Mouse (Mus musculus): ENCODE data around the gene Sh3kbp1. TPM values are rescaled to one million over a fixed set of nuclear protein-coding genes. Genes with fewer than 3 reads are reported as not detected.

Gene Sh3kbp1
- polyA plus RNA-seq, 1 experiment from 2014 or later = 21.0 TPM

GRCm38 (mm10) chrX:159879455-159879854 is 252.4 kb downstream of the Sh3kbp1 start:
- no peaks in the 10 kb centered on the region for H3K4me1 ChIP-seq (ENCODE audit: control insufficient read depth, insufficient read depth, low read length)
- no peaks in the 10 kb centered on the region for H3K9me3 ChIP-seq (ENCODE audit: control insufficient read depth, low read length)
- no peak overlapping the region for H3K4me2 ChIP-seq (ENCODE audit: low read depth, severe bottlenecking)
- no peak for ATAC-seq (ENCODE audit: insufficient number of reproducible peaks, low FRiP score, low TSS enrichment, low read depth)
- no peak overlapping the region for H3K27ac ChIP-seq (replicated peaks; ENCODE audit: low read depth, low read length)
- no peak overlapping the region for H3K4me3 ChIP-seq (ENCODE audit: low read depth, low read length)
- peaks cover 3% of the 10 kb centered on the region; the same call in 1 of the 2 replicates for H3K27me3 ChIP-seq (ENCODE audit: control insufficient read depth, insufficient read depth, low read length)
- 73% methylated on average over 3 of the region's 3 CpGs for WGBS
- no peak overlapping the region for H3K9ac ChIP-seq (ENCODE audit: low read length)
- no peaks in the 10 kb centered on the region for H3K36me3 ChIP-seq (ENCODE audit: control insufficient read depth, insufficient read depth, low read length)
- DNase-seq (ENCODE audit: low spot score) = no peak

- ATAC-seq (ENCODE audit: insufficient number of reproducible peaks, low FRiP score, low TSS enrichment, low read depth) = no peak
- Histone ChIP-seq H3K4me3 (ENCODE audit: low read depth, low read length) (no peak overlapping the region), H3K27ac (replicated peaks; ENCODE audit: low read depth, low read length) (no peak overlapping the region), H3K4me2 (ENCODE audit: low read depth, severe bottlenecking) (no peak overlapping the region), H3K9me3 (ENCODE audit: control insufficient read depth, low read length) (no peaks in the 10 kb centered on the region), H3K27me3 (ENCODE audit: control insufficient read depth, insufficient read depth, low read length) (peaks cover 3% of the 10 kb centered on the region; the same call in 1 of the 2 replicates), H3K36me3 (ENCODE audit: control insufficient read depth, insufficient read depth, low read length) (no peaks in the 10 kb centered on the region), H3K4me1 (ENCODE audit: control insufficient read depth, insufficient read depth, low read length) (no peaks in the 10 kb centered on the region), H3K9ac (ENCODE audit: low read length) (no peak overlapping the region)
- DNase-seq (ENCODE audit: low spot score) = no peak
- 89% methylated on average over 5 of the region's 5 CpGs for WGBS
Measured at GRCm38 (mm10) chrX:159881576-159881975, 254.5 kb downstream of the Sh3kbp1 start.

- H3K4me1 ChIP-seq (ENCODE audit: control insufficient read depth, insufficient read depth, low read length) = no peaks in the 10 kb centered on the region
- H3K4me2 ChIP-seq (ENCODE audit: low read depth, severe bottlenecking) = no peak overlapping the region
- WGBS = 80% methylated on average over 4 of the region's 4 CpGs
- no peaks in the 10 kb centered on the region for H3K36me3 ChIP-seq (ENCODE audit: control insufficient read depth, insufficient read depth, low read length)
- no peak overlapping the region for H3K4me3 ChIP-seq (ENCODE audit: low read depth, low read length)
- no peak overlapping the region for H3K9ac ChIP-seq (ENCODE audit: low read length)
- H3K9me3 ChIP-seq (ENCODE audit: control insufficient read depth, low read length) = no peaks in the 10 kb centered on the region
- H3K27ac ChIP-seq (replicated peaks; ENCODE audit: low read depth, low read length) = no peak overlapping the region
- ATAC-seq (ENCODE audit: insufficient number of reproducible peaks, low FRiP score, low TSS enrichment, low read depth) = no peak
- peaks cover 12% of the 10 kb centered on the region; the same call in 1 of the 2 replicates for H3K27me3 ChIP-seq (ENCODE audit: control insufficient read depth, insufficient read depth, low read length)
- DNase-seq (ENCODE audit: low spot score) = no peak
Measured at GRCm38 (mm10) chrX:159896536-159896935, 269.5 kb downstream of the Sh3kbp1 start.

GRCm38 (mm10) chrX:159898110-159898509 is 271.0 kb downstream of the Sh3kbp1 start:
- ATAC-seq (ENCODE audit: insufficient number of reproducible peaks, low FRiP score, low TSS enrichment, low read depth) = no peak

GRCm38 (mm10) chrX:159899121-159899520 is 272.0 kb downstream of the Sh3kbp1 start:
- WGBS = 83% methylated on average over 2 of the region's 2 CpGs
- no peak overlapping the region for H3K27ac ChIP-seq (replicated peaks; ENCODE audit: low read depth, low read length)
- DNase-seq (ENCODE audit: low spot score) (no peak), ATAC-seq (ENCODE audit: insufficient number of reproducible peaks, low FRiP score, low TSS enrichment, low read depth) (no peak)
- no peaks in the 10 kb centered on the region for H3K9me3 ChIP-seq (ENCODE audit: control insufficient read depth, low read length)
- H3K4me3 ChIP-seq (ENCODE audit: low read depth, low read length) = no peak overlapping the region
- H3K4me2 ChIP-seq (ENCODE audit: low read depth, severe bottlenecking) = no peak overlapping the region
- no peak overlapping the region for H3K9ac ChIP-seq (ENCODE audit: low read length)
- H3K27me3 ChIP-seq (ENCODE audit: control insufficient read depth, insufficient read depth, low read length) = peaks cover 9% of the 10 kb centered on the region; the same call in 1 of the 2 replicates
- H3K4me1 ChIP-seq (ENCODE audit: control insufficient read depth, insufficient read depth, low read length) = no peaks in the 10 kb centered on the region
- H3K36me3 ChIP-seq (ENCODE audit: control insufficient read depth, insufficient read depth, low read length) = no peaks in the 10 kb centered on the region

More at GRCm38 (mm10) chrX:159898110-159898509, 271.0 kb downstream of the Sh3kbp1 start:
- Histone ChIP-seq H3K4me2 (ENCODE audit: low read depth, severe bottlenecking) (no peak overlapping the region), H3K9me3 (ENCODE audit: control insufficient read depth, low read length) (no peaks in the 10 kb centered on the region), H3K9ac (ENCODE audit: low read length) (no peak overlapping the region), H3K4me1 (ENCODE audit: control insufficient read depth, insufficient read depth, low read length) (no peaks in the 10 kb centered on the region), H3K36me3 (ENCODE audit: control insufficient read depth, insufficient read depth, low read length) (no peaks in the 10 kb centered on the region), H3K27me3 (ENCODE audit: control insufficient read depth, insufficient read depth, low read length) (peaks cover 9% of the 10 kb centered on the region; the same call in 1 of the 2 replicates), H3K27ac (replicated peaks; ENCODE audit: low read depth, low read length) (no peak overlapping the region), H3K4me3 (ENCODE audit: low read depth, low read length) (no peak overlapping the region)
- DNase-seq (ENCODE audit: low spot score) = no peak
- 45% methylated on average over 2 of the region's 2 CpGs for WGBS

- H3K9ac ChIP-seq (ENCODE audit: low read length) = no peak overlapping the region
- DNase-seq (ENCODE audit: low spot score) (no peak), ATAC-seq (ENCODE audit: insufficient number of reproducible peaks, low FRiP score, low TSS enrichment, low read depth) (no peak)
- WGBS = 85% methylated on average over 3 of the region's 3 CpGs
- no peaks in the 10 kb centered on the region for H3K9me3 ChIP-seq (ENCODE audit: control insufficient read depth, low read length)
- no peaks in the 10 kb centered on the region for H3K4me1 ChIP-seq (ENCODE audit: control insufficient read depth, insufficient read depth, low read length)
- no peak overlapping the region for H3K27ac ChIP-seq (replicated peaks; ENCODE audit: low read depth, low read length)
- no peak overlapping the region for H3K4me2 ChIP-seq (ENCODE audit: low read depth, severe bottlenecking)
- peaks cover 5% of the 10 kb centered on the region; the same call in 1 of the 2 replicates for H3K27me3 ChIP-seq (ENCODE audit: control insufficient read depth, insufficient read depth, low read length)
- no peaks in the 10 kb centered on the region for H3K36me3 ChIP-seq (ENCODE audit: control insufficient read depth, insufficient read depth, low read length)
- H3K4me3 ChIP-seq (ENCODE audit: low read depth, low read length) = no peak overlapping the region
Measured at GRCm38 (mm10) chrX:159903421-159903820, 276.3 kb downstream of the Sh3kbp1 start.

- no peaks in the 10 kb centered on the region for H3K9me3 ChIP-seq (ENCODE audit: control insufficient read depth, low read length)
- H3K27ac ChIP-seq (replicated peaks; ENCODE audit: low read depth, low read length) = no peak overlapping the region
- H3K36me3 ChIP-seq (ENCODE audit: control insufficient read depth, insufficient read depth, low read length) = no peaks in the 10 kb centered on the region
- WGBS = 72% methylated on average over 1 of the region's 1 CpGs
- H3K4me1 ChIP-seq (ENCODE audit: control insufficient read depth, insufficient read depth, low read length) = no peaks in the 10 kb centered on the region
- no peak overlapping the region for H3K9ac ChIP-seq (ENCODE audit: low read length)
- peaks cover 8% of the 10 kb centered on the region for H3K27me3 ChIP-seq (ENCODE audit: control insufficient read depth, insufficient read depth, low read length)
- H3K4me3 ChIP-seq (ENCODE audit: low read depth, low read length) = no peak overlapping the region
- ATAC-seq (ENCODE audit: insufficient number of reproducible peaks, low FRiP score, low TSS enrichment, low read depth) (no peak), DNase-seq (ENCODE audit: low spot score) (no peak)
- no peak overlapping the region for H3K4me2 ChIP-seq (ENCODE audit: low read depth, severe bottlenecking)
Measured at GRCm38 (mm10) chrX:159907703-159908102, 280.6 kb downstream of the Sh3kbp1 start.

GRCm38 (mm10) chrX:159909446-159910277 is 282.6 kb downstream of the Sh3kbp1 start:
- Histone ChIP-seq H3K4me3 (ENCODE audit: low read depth, low read length) (no peak overlapping the region), H3K27me3 (ENCODE audit: control insufficient read depth, insufficient read depth, low read length) (peaks cover 8% of the 10 kb centered on the region), H3K36me3 (ENCODE audit: control insufficient read depth, insufficient read depth, low read length) (no peaks in the 10 kb centered on the region), H3K9me3 (ENCODE audit: control insufficient read depth, low read length) (no peaks in the 10 kb centered on the region), H3K4me1 (ENCODE audit: control insufficient read depth, insufficient read depth, low read length) (no peaks in the 10 kb centered on the region), H3K9ac (ENCODE audit: low read length) (no peak overlapping the region), H3K27ac (replicated peaks; ENCODE audit: low read depth, low read length) (no peak overlapping the region), H3K4me2 (ENCODE audit: low read depth, severe bottlenecking) (no peak overlapping the region)
- WGBS = 79% methylated on average over 6 of the region's 6 CpGs
- DNase-seq (ENCODE audit: low spot score) (no peak), ATAC-seq (ENCODE audit: insufficient number of reproducible peaks, low FRiP score, low TSS enrichment, low read depth) (no peak)
